Mouse (Mus musculus): ENCODE measurements around the gene Fmnl2. TPM values are rescaled to one million over a fixed set of nuclear protein-coding genes. Genes with fewer than 3 reads are reported as not detected.

The Fmnl2 gene
- polyA plus RNA-seq, 1 experiment from 2014 or later: 16.8 TPM

DNA sequence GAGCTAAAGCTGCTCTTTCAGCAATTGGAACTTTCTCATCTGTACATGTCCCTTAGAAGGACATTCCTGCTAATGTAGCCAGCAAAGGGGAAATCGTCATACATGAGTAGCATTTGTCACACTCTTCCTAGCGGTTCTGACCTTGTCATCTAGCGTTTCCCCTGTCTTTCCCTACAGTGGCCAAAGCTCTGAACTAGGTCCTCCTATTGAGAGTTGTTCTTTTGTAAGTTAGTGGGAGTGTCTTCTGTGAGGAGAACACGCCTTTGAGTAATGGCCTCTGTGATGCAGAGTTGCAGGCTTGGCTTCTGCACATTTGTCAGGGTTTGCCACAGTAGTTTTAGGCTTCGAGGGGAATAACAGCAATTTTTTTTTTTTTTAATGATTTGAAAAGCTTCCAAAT is 250.9 kb downstream of the Fmnl2 start:
- Histone ChIP-seq H3K27ac (ENCODE audit: low read depth, low read length) (no peak overlapping the region), H3K27me3 (ENCODE audit: control insufficient read depth, insufficient read depth, low read length) (no peaks in the 10 kb centered on the region), H3K9me3 (ENCODE audit: control insufficient read depth, low read length) (no peaks in the 10 kb centered on the region), H3K36me3 (ENCODE audit: control insufficient read depth, insufficient read depth, low read length) (peaks cover 42% of the 10 kb centered on the region), H3K4me1 (ENCODE audit: control insufficient read depth, insufficient read depth, low read length) (no peaks in the 10 kb centered on the region), H3K9ac (replicated peaks; ENCODE audit: low read depth, low read length) (no peak overlapping the region), H3K4me2 (ENCODE audit: low read depth, low read length) (no peak overlapping the region), H3K4me3 (ENCODE audit: low read depth, low read length) (no peak overlapping the region)
- no peak for ATAC-seq (ENCODE audit: low read depth)
- 77% methylated on average over 5 of the region's 5 CpGs for WGBS

- Histone ChIP-seq H3K36me3 (ENCODE audit: control insufficient read depth, insufficient read depth, low read length) (peaks cover 32% of the 10 kb centered on the region), H3K9me3 (ENCODE audit: control insufficient read depth, low read length) (no peaks in the 10 kb centered on the region), H3K9ac (replicated peaks; ENCODE audit: low read depth, low read length) (no peak overlapping the region), H3K4me1 (ENCODE audit: control insufficient read depth, insufficient read depth, low read length) (no peaks in the 10 kb centered on the region), H3K27ac (ENCODE audit: low read depth, low read length) (no peak overlapping the region), H3K4me3 (ENCODE audit: low read depth, low read length) (no peak overlapping the region), H3K27me3 (ENCODE audit: control insufficient read depth, insufficient read depth, low read length) (no peaks in the 10 kb centered on the region), H3K4me2 (ENCODE audit: low read depth, low read length) (no peak overlapping the region)
- peak; percentile 62 for ATAC-seq (ENCODE audit: low read depth)
- 74% methylated on average over 5 of the region's 5 CpGs for WGBS
Measured at GRCm38 (mm10) chr2:53121797-53122196, 264.1 kb downstream of the Fmnl2 start.

- Histone ChIP-seq H3K9ac (replicated peaks; ENCODE audit: low read depth, low read length) (no peak overlapping the region), H3K36me3 (ENCODE audit: control insufficient read depth, insufficient read depth, low read length) (peaks cover 23% of the 10 kb centered on the region), H3K4me3 (ENCODE audit: low read depth, low read length) (no peak overlapping the region), H3K4me1 (ENCODE audit: control insufficient read depth, insufficient read depth, low read length) (no peaks in the 10 kb centered on the region), H3K4me2 (ENCODE audit: low read depth, low read length) (no peak overlapping the region), H3K27ac (ENCODE audit: low read depth, low read length) (no peak overlapping the region), H3K27me3 (ENCODE audit: control insufficient read depth, insufficient read depth, low read length) (no peaks in the 10 kb centered on the region), H3K9me3 (ENCODE audit: control insufficient read depth, low read length) (no peaks in the 10 kb centered on the region)
- WGBS: 92% methylated on average over 3 of the region's 3 CpGs
- ATAC-seq (ENCODE audit: low read depth): no peak
Measured at GRCm38 (mm10) chr2:53125998-53126397, 268.3 kb downstream of the Fmnl2 start.

DNA sequence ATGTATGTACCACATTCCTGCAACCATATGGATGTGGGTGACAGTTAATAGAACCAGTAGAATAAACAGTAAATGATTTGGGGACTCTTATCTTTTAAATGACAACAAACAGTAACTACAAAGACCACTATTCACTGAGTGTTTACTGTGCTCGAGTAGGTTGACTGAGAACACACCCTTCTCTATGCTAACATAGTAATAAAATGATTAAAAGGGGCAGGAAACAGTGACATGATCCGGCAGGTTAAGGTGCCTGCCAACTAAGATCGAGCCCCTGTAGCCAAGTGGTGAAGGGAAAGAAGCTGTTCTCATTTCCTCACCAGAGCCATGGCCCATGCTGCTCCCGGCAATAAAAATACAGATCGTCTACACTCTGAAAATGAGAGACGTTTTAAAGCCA is 271.4 kb downstream of the Fmnl2 start:
- Histone ChIP-seq H3K27ac (ENCODE audit: low read depth, low read length) (no peak overlapping the region), H3K36me3 (ENCODE audit: control insufficient read depth, insufficient read depth, low read length) (peaks cover 15% of the 10 kb centered on the region; the same call in 1 of the 2 replicates), H3K9me3 (ENCODE audit: control insufficient read depth, low read length) (no peaks in the 10 kb centered on the region), H3K4me3 (ENCODE audit: low read depth, low read length) (no peak overlapping the region), H3K4me2 (ENCODE audit: low read depth, low read length) (no peak overlapping the region), H3K4me1 (ENCODE audit: control insufficient read depth, insufficient read depth, low read length) (no peaks in the 10 kb centered on the region), H3K27me3 (ENCODE audit: control insufficient read depth, insufficient read depth, low read length) (no peaks in the 10 kb centered on the region), H3K9ac (replicated peaks; ENCODE audit: low read depth, low read length) (no peak overlapping the region)
- WGBS: 61% methylated on average over 6 of the region's 6 CpGs
- no peak for ATAC-seq (ENCODE audit: low read depth)

- Histone ChIP-seq H3K4me1 (ENCODE audit: control insufficient read depth, insufficient read depth, low read length) (no peaks in the 10 kb centered on the region), H3K36me3 (ENCODE audit: control insufficient read depth, insufficient read depth, low read length) (peaks cover 7% of the 10 kb centered on the region; the same call in 1 of the 2 replicates), H3K4me3 (ENCODE audit: low read depth, low read length) (no peak overlapping the region), H3K9ac (replicated peaks; ENCODE audit: low read depth, low read length) (no peak overlapping the region), H3K4me2 (ENCODE audit: low read depth, low read length) (no peak overlapping the region), H3K9me3 (ENCODE audit: control insufficient read depth, low read length) (no peaks in the 10 kb centered on the region), H3K27ac (ENCODE audit: low read depth, low read length) (no peak overlapping the region), H3K27me3 (ENCODE audit: control insufficient read depth, insufficient read depth, low read length) (no peaks in the 10 kb centered on the region)
- ATAC-seq (ENCODE audit: low read depth): no peak
- 95% methylated on average over 9 of the region's 9 CpGs for WGBS
Measured at GRCm38 (mm10) chr2:53131567-53131966, 273.9 kb downstream of the Fmnl2 start.

DNA sequence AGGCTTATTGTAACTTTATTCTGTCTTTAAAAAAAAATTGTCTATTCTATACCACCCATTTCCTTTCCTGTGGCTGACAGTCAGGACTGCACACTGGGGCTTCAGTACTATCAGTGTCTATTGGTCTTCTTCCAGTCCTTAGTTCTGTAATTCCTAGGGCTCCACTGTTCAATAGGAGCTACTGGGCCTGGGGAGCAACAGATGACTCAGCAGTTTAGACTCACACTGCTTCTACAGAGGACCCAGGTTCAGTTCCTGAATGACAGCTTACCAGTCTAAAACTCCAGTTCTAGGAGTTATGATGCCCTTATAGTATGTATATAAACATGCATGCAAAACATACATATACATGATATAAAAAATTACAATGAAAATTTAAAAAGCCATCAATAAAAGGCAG is 289.2 kb downstream of the Fmnl2 start:
- no peak for ATAC-seq (ENCODE audit: low read depth)
- Histone ChIP-seq H3K36me3 (ENCODE audit: control insufficient read depth, insufficient read depth, low read length) (peaks cover 42% of the 10 kb centered on the region), H3K4me2 (ENCODE audit: low read depth, low read length) (no peak overlapping the region), H3K9ac (replicated peaks; ENCODE audit: low read depth, low read length) (no peak overlapping the region), H3K4me1 (ENCODE audit: control insufficient read depth, insufficient read depth, low read length) (no peaks in the 10 kb centered on the region), H3K9me3 (ENCODE audit: control insufficient read depth, low read length) (no peaks in the 10 kb centered on the region), H3K4me3 (ENCODE audit: low read depth, low read length) (no peak overlapping the region), H3K27me3 (ENCODE audit: control insufficient read depth, insufficient read depth, low read length) (no peaks in the 10 kb centered on the region), H3K27ac (ENCODE audit: low read depth, low read length) (no peak overlapping the region)

DNA sequence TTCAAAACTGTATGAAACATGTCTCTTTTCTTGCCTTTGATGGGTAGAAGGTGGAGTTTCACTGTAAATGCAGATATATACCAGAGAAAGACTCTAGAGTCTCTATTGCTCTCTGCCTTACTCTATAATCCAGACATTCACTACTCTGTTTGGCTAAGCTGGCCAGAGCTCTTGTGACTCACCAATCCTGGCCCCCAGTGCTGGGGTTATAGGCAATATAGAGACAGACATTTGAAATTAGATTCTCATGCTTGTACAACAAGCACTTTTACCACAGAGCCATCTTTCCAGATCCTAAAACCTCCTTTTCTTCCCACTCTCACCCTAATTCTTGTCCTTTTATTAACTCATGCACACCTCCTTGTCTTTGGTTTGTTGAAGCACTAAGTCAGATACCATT is 316.3 kb downstream of the Fmnl2 start:
- Histone ChIP-seq H3K4me3 (ENCODE audit: low read depth, low read length) (no peak overlapping the region), H3K36me3 (ENCODE audit: control insufficient read depth, insufficient read depth, low read length) (peaks cover 13% of the 10 kb centered on the region; the same call in 1 of the 2 replicates), H3K27ac (ENCODE audit: low read depth, low read length) (no peak overlapping the region), H3K9ac (replicated peaks; ENCODE audit: low read depth, low read length) (no peak overlapping the region), H3K27me3 (ENCODE audit: control insufficient read depth, insufficient read depth, low read length) (no peaks in the 10 kb centered on the region), H3K4me1 (ENCODE audit: control insufficient read depth, insufficient read depth, low read length) (no peaks in the 10 kb centered on the region), H3K9me3 (ENCODE audit: control insufficient read depth, low read length) (no peaks in the 10 kb centered on the region), H3K4me2 (ENCODE audit: low read depth, low read length) (no peak overlapping the region)
- no peak for ATAC-seq (ENCODE audit: low read depth)

- no peak overlapping the region for H3K27ac ChIP-seq (ENCODE audit: low read depth, low read length)
- no peak overlapping the region for H3K4me2 ChIP-seq (ENCODE audit: low read depth, low read length)
- H3K36me3 ChIP-seq (ENCODE audit: control insufficient read depth, insufficient read depth, low read length): peaks cover 10% of the 10 kb centered on the region; the same call in 1 of the 2 replicates
- no peak overlapping the region for H3K4me3 ChIP-seq (ENCODE audit: low read depth, low read length)
- ATAC-seq (ENCODE audit: low read depth): no peak
- WGBS: 88% methylated on average over 3 of the region's 3 CpGs
- H3K9me3 ChIP-seq (ENCODE audit: control insufficient read depth, low read length): no peaks in the 10 kb centered on the region
- no peak overlapping the region for H3K9ac ChIP-seq (replicated peaks; ENCODE audit: low read depth, low read length)
- no peaks in the 10 kb centered on the region for H3K4me1 ChIP-seq (ENCODE audit: control insufficient read depth, insufficient read depth, low read length)
- no peaks in the 10 kb centered on the region for H3K27me3 ChIP-seq (ENCODE audit: control insufficient read depth, insufficient read depth, low read length)
Measured at GRCm38 (mm10) chr2:53178966-53179365, 321.3 kb downstream of the Fmnl2 start.

- H3K36me3 ChIP-seq (ENCODE audit: control insufficient read depth, insufficient read depth, low read length): peaks cover 5% of the 10 kb centered on the region; the same call in 1 of the 2 replicates
- H3K4me1 ChIP-seq (ENCODE audit: control insufficient read depth, insufficient read depth, low read length): no peaks in the 10 kb centered on the region
- H3K27me3 ChIP-seq (ENCODE audit: control insufficient read depth, insufficient read depth, low read length): no peaks in the 10 kb centered on the region
- H3K9me3 ChIP-seq (ENCODE audit: control insufficient read depth, low read length): no peaks in the 10 kb centered on the region
- no peak overlapping the region for H3K4me2 ChIP-seq (ENCODE audit: low read depth, low read length)
- ATAC-seq (ENCODE audit: low read depth): no peak
- H3K9ac ChIP-seq (replicated peaks; ENCODE audit: low read depth, low read length): no peak overlapping the region
- no peak overlapping the region for H3K27ac ChIP-seq (ENCODE audit: low read depth, low read length)
- H3K4me3 ChIP-seq (ENCODE audit: low read depth, low read length): no peak overlapping the region
Measured at GRCm38 (mm10) chr2:53179876-53180275, 322.2 kb downstream of the Fmnl2 start.
